Mouse (Mus musculus) midbrain, embryonic 11.5 days (tissue): Measurements from ENCODE around the gene Slc9a2. TPM values are rescaled to one million over a fixed set of nuclear protein-coding genes. Genes with fewer than 3 reads are reported as not detected.

Experiments
- ATAC-seq: fragments of 200-750 bp; cut with Nextera tagmentation; 2 replicates; pipeline ENCODE4 v1.8.0; 2017; ENCODE audit warnings: moderate TSS enrichment, moderate library complexity; ENCODE audit not compliant: low FRiP score
- DNase-seq: peaks from one replicate; pipeline ENCODE4 v3.0.0; 2015; ENCODE audit warnings: low spot score; ENCODE audit errors: missing footprints
- H3K27ac ChIP-seq: fragments of 300-500 bp; sonication (generic); 2 replicates; pipeline ENCODE4 v1.5.1; 2014; ENCODE audit warnings: low read depth, low read length
- H3K27me3 ChIP-seq: fragments of 300-500 bp; sonication (generic); 2 replicates; pipeline ENCODE4 v1.6.1; 2014; ENCODE audit warnings: mild to moderate bottlenecking, low read length, moderate library complexity, mixed read lengths; ENCODE audit not compliant: control insufficient read depth, insufficient read depth
- H3K36me3 ChIP-seq: fragments of 300-500 bp; sonication (generic); 2 replicates; pipeline ENCODE4 v1.6.1; 2014; ENCODE audit warnings: mild to moderate bottlenecking, low read length, moderate library complexity, mixed read lengths; ENCODE audit not compliant: control insufficient read depth, insufficient read depth
- H3K4me1 ChIP-seq: fragments of 300-500 bp; sonication (generic); 2 replicates; pipeline ENCODE4 v1.6.1; 2014; ENCODE audit warnings: low read length; ENCODE audit not compliant: control insufficient read depth, insufficient read depth
- H3K4me2 ChIP-seq: fragments of 300-500 bp; sonication (generic); 2 replicates; pipeline ENCODE4 v1.6.1; 2014; ENCODE audit warnings: mild to moderate bottlenecking, moderate library complexity
- H3K4me3 ChIP-seq: fragments of 300-500 bp; sonication (generic); 2 replicates; pipeline ENCODE4 v1.5.1; 2014; ENCODE audit warnings: low read depth, low read length
- H3K9ac ChIP-seq: fragments of 300-500 bp; sonication (generic); 2 replicates; pipeline ENCODE4 v1.6.1; 2014; ENCODE audit warnings: low read length
- H3K9me3 ChIP-seq: fragments of 300-500 bp; sonication (generic); 2 replicates; pipeline ENCODE4 v1.6.1; 2016; ENCODE audit warnings: low read length; ENCODE audit not compliant: control insufficient read depth
- WGBS: fragments of 180-500 bp; shearing (Covaris S2); extraction: QIAGEN DNeasy Blood & Tissue Kit; methylation state at CpG from one replicate; pipeline ENCODE4 v1.1.7; 2014; 5-methylcytosine and 5-hydroxymethylcytosine counted together
- polyA plus RNA-seq: library from polyadenylated mRNA; unstranded; fragments of >200 nt; fragmentation: Nextera tagmentation; extraction: Ambion mirVana; gene quantifications from 2 replicates; pipeline ENCODE4 v1.2.1, GENCODE M21; 2014

The Slc9a2 gene
- polyA plus RNA-seq, 1 experiment from 2014 or later: not detected

DNA sequence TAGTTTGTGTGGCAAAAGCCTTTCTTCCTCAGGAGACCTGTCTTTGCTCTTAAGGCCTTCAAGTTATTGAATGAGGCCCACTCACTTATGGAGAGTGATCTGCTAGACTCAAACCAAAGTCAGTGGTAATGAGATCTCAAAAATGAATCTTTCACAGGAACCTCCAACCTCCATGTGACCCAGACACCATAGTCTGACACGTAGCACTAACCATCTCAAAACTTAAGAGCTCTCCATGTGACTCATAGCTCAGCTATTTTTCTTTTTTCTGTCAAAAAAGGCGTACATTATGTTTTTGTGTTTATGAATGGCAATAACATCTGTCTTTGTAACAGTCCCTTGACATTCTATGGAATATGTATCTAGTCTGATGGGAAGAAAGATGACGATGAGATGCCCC, 128.3 kb downstream of the Slc9a2 start:
- Histone ChIP-seq H3K36me3 (no peaks in the 10 kb centered on the region), H3K4me1 (no peaks in the 10 kb centered on the region), H3K9ac (no peak overlapping the region), H3K9me3 (no peaks in the 10 kb centered on the region), H3K4me3 (no peak overlapping the region), H3K4me2 (no peak overlapping the region), H3K27ac (no peak overlapping the region), H3K27me3 (no peaks in the 10 kb centered on the region)
- 85% methylated on average over 3 of the region's 3 CpGs for WGBS
- DNase-seq (no peak), ATAC-seq (no peak)

DNA sequence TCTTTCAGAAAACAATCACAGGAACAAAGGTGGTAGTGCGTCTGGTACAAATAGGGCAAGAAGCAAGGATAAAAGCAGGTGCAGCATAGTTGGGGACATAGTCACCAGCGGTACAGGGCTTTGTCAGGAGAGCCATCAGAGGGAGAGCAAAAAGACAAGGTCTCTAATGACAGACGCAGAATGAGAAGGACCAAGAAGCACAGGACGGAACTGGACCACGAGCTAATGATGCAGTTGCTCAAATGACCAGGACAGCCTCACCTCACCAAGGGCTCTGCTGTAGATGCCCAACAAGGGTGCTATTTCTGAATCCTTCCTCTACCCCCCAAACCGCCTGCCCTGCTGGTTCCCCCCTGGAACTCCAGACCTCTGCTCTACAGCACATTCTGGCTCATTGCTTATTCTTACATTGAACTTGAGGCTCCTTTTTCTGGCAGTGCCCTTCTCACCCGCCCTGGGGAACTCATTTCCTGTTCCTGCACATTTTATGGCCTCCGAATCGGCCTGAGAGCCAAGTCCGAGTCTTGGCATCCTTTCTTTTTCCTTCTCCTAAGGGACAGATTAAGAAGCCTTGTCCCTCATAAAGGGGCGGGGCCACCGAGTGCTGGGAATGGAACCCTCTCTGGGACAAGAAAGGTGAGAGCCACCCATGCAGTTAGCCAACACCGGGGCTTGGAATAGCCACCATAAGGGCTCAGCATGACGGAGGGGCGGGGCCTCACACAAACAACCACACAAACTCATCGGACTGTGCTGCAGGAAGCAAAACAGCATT, 134.9 kb downstream of the Slc9a2 start:
- Histone ChIP-seq H3K9me3 (no peaks in the 10 kb centered on the region), H3K27me3 (no peaks in the 10 kb centered on the region), H3K4me2 (no peak overlapping the region), H3K27ac (no peak overlapping the region), H3K36me3 (no peaks in the 10 kb centered on the region), H3K9ac (no peak overlapping the region), H3K4me1 (no peaks in the 10 kb centered on the region), H3K4me3 (no peak overlapping the region)
- 70% methylated on average over 16 of the region's 16 CpGs for WGBS
- DNase-seq (no peak), ATAC-seq (no peak)

Other genes with a start within 250 kb of the Slc9a2 start
- 0.04 TPM in 1 of 2 replicates, not detected in the other for gene Il18r1, start 215.0 kb upstream of the Slc9a2 start, polyA plus RNA-seq
- 0.15 TPM in 1 of 2 replicates, not detected in the other for gene Il18rap, start 165.2 kb upstream of the Slc9a2 start, polyA plus RNA-seq
- not detected in 2 replicates for gene Slc9a4, start 100.5 kb upstream of the Slc9a2 start, polyA plus RNA-seq
- 3.0 and 4.0 TPM in 2 replicates for gene Mfsd9, start 110.1 kb downstream of the Slc9a2 start, polyA plus RNA-seq
- 0.11 TPM in 1 of 2 replicates, not detected in the other for gene Tmem182, start 125.0 kb downstream of the Slc9a2 start, polyA plus RNA-seq